Mouse (Mus musculus) hindbrain, embryonic 16.5 days (tissue): ENCODE measurements around the gene Ripply3. TPM values are rescaled to one million over a fixed set of nuclear protein-coding genes. Genes with fewer than 3 reads are reported as not detected.

ENCODE experiments used
- ATAC-seq: fragments of 200-750 bp; cut with Nextera tagmentation; 2 replicates; pipeline ENCODE4 v1.8.0; 2017; ENCODE audit warnings: moderate TSS enrichment, moderate library complexity
- H3K27ac ChIP-seq: fragments of 300-500 bp; sonication (generic); 2 replicates; pipeline ENCODE4 v1.5.1; 2014; ENCODE audit warnings: low read depth, mild to moderate bottlenecking, control low read depth, low read length, moderate library complexity
- H3K27me3 ChIP-seq: fragments of 300-500 bp; sonication (generic); replicated peaks from 2 replicates; pipeline ENCODE4 v1.6.1; 2014; ENCODE audit warnings: low read length; ENCODE audit not compliant: control insufficient read depth, insufficient read depth
- H3K36me3 ChIP-seq: fragments of 300-500 bp; sonication (generic); 2 replicates; pipeline ENCODE4 v1.6.1; 2014; ENCODE audit warnings: mild to moderate bottlenecking, low read length, moderate library complexity, mixed read lengths; ENCODE audit not compliant: control insufficient read depth, insufficient read depth
- H3K4me1 ChIP-seq: fragments of 300-500 bp; sonication (generic); 2 replicates; pipeline ENCODE4 v1.6.1; 2014; ENCODE audit warnings: low read depth, low read length; ENCODE audit not compliant: control insufficient read depth, insufficient read depth
- H3K4me2 ChIP-seq: fragments of 300-500 bp; sonication (generic); 2 replicates; pipeline ENCODE4 v1.6.1; 2014; ENCODE audit warnings: mild to moderate bottlenecking, low read length, control low read depth, moderate library complexity
- H3K4me3 ChIP-seq: fragments of 300-500 bp; sonication (generic); 2 replicates; pipeline ENCODE4 v1.5.1; 2014; ENCODE audit warnings: mild to moderate bottlenecking, low read length, control low read depth, moderate library complexity
- H3K9ac ChIP-seq: fragments of 300-500 bp; sonication (generic); 2 replicates; pipeline ENCODE4 v1.6.1; 2014; ENCODE audit warnings: low read depth, mild to moderate bottlenecking, control low read depth, low read length, moderate library complexity
- H3K9me3 ChIP-seq: fragments of 300-500 bp; sonication (generic); 2 replicates; pipeline ENCODE4 v1.6.1; 2014; ENCODE audit warnings: mild to moderate bottlenecking, low read length, moderate library complexity; ENCODE audit not compliant: control insufficient read depth
- WGBS: fragments of 180-500 bp; shearing (Covaris S2); extraction: QIAGEN DNeasy Blood & Tissue Kit; methylation state at CpG from one replicate; pipeline ENCODE4 v1.1.7; 2014; 5-methylcytosine and 5-hydroxymethylcytosine counted together
- polyA plus RNA-seq: library from polyadenylated mRNA; unstranded; fragments of >200 nt; fragmentation: Nextera tagmentation; extraction: Ambion mirVana; gene quantifications from 2 replicates; pipeline ENCODE4 v1.2.1, GENCODE M21; 2015

The Ripply3 gene
- polyA plus RNA-seq, 1 experiment from 2014 or later = 0.84 TPM

DNA sequence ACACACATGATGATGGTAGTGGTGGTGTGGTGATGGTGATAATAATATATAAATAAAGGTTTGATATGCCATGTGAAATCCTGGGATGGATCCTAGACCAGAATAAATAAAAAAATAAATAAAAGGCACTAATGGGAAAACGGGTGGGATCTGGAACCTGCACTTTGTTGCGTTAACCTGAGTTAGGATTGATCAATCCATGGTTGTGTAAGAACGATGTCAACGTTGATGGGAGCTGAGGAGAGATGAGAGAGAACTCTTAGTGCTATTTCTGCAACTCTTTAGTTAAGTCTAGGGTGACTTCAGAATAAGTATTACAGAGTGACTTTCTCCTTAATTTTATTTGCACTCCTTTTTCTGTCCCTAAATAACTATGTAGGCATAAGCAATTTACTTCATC, 27.0 kb upstream of the Ripply3 start:
- Histone ChIP-seq H3K9me3 (no peaks in the 10 kb centered on the region; the same call in 1 of the 2 replicates), H3K4me1 (peaks cover 7% of the 10 kb centered on the region), H3K9ac (no peak overlapping the region), H3K27ac (no peak overlapping the region), H3K4me2 (no peak overlapping the region), H3K36me3 (no peaks in the 10 kb centered on the region), H3K4me3 (no peak overlapping the region), H3K27me3 (no peaks in the 10 kb centered on the region)
- no peak for ATAC-seq
- WGBS = 95% methylated on average over 4 of the region's 4 CpGs

DNA sequence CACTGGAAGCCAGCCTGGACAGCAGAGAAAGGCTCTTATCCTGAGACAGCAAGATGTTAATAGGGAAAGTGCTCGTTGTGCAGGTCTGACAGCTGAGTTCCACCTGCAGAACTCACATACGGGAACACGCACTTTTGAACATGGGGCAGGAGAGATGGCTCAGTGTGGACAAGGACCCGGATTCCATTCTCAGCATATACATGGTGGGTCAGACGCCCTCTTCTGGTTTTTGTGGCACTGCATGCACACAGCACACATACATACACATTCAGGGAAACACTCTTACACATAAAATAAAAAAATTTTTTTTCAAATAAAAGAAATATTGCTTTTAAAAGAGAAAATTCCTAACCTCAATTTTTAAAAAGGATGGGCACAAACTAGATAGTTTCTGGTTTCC, 26.5 kb upstream of the Ripply3 start:
- H3K27me3 ChIP-seq = no peaks in the 10 kb centered on the region
- no peak overlapping the region for H3K9ac ChIP-seq
- H3K27ac ChIP-seq = no peak overlapping the region
- H3K4me3 ChIP-seq = no peak overlapping the region
- peaks cover 7% of the 10 kb centered on the region for H3K4me1 ChIP-seq
- H3K36me3 ChIP-seq = no peaks in the 10 kb centered on the region
- ATAC-seq = no peak
- no peak overlapping the region for H3K4me2 ChIP-seq
- 91% methylated on average over 5 of the region's 5 CpGs for WGBS
- no peaks in the 10 kb centered on the region; the same call in 1 of the 2 replicates for H3K9me3 ChIP-seq

DNA sequence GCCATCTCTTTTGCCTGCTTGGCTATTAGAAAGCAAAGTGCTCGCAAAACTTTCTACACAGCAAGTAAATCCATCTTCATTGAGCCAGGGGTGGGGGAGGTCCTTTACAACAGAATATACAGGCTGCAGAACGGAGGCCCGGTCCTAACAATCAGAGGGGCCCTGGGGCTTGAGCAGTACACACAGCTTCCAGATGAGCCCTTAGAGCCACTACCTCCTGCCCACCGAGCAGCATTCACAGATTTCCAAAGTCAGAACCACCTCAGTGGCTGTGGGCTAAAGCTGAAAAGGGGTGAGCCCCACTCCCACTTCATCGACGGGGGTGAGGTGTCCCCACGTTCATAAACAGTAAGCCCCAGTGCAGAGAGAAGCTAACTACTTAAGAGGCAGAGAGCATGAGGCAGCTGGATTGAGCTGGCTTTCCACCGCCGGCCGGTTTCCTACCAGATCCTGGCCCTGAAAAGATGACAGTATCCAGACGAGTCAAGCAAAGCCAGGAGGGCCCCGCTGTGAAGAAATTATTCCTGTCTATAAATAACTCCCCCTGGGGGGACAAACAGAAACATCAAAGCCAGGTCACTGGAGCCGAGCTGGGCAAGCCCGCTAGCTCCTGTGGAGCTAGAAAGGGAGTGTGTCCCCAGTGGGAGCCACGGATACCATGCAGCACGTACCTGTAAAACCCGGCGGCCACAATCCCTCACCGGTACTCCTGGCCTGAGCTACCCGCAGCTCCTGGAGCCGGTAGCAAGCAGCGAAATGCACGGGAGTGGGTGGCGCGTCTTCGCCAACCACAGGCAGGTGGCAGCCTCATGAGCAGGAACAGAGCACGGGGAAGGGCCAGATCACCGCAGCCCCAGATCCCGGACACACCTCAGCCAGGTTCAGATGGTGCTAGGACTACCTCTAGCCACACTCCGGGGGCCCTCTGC, 25.7 kb upstream of the Ripply3 start:
- peak overlapping the region; percentile 33 for H3K4me3 ChIP-seq
- H3K9me3 ChIP-seq = no peaks in the 10 kb centered on the region; the same call in 1 of the 2 replicates
- no peaks in the 10 kb centered on the region for H3K36me3 ChIP-seq
- peak overlapping the region; percentile 59 for H3K27ac ChIP-seq
- peak; percentile 84 for ATAC-seq
- H3K27me3 ChIP-seq = no peaks in the 10 kb centered on the region
- peak overlapping the region; percentile 65 for H3K9ac ChIP-seq
- 7% methylated on average over 30 of the region's 30 CpGs for WGBS
- H3K4me1 ChIP-seq = peaks cover 7% of the 10 kb centered on the region
- peak overlapping the region; percentile 60 for H3K4me2 ChIP-seq

DNA sequence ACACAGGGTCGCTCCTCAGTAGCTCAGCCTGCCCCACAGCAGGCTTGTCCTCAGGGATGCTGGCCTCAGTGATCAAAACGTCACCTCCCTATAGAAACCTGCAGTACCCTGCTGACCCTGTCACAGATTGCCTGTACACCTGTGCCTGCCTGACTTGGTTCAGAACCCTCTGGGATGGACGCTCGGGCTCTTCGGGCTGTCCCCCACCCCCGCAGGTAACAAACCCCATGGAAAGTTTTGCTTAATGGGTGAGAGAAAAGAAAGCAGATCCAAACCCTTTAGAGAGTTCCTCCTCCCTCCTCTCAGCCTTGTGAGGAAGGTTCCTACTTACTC, 25.1 kb upstream of the Ripply3 start:
- Histone ChIP-seq H3K27ac (peak overlapping the region; percentile 59), H3K4me2 (peak overlapping the region; percentile 60), H3K36me3 (no peaks in the 10 kb centered on the region), H3K9ac (peak overlapping the region; percentile 65), H3K27me3 (no peaks in the 10 kb centered on the region), H3K4me3 (peak overlapping the region; percentile 33), H3K4me1 (peaks cover 7% of the 10 kb centered on the region), H3K9me3 (no peaks in the 10 kb centered on the region; the same call in 1 of the 2 replicates)
- WGBS = 33% methylated on average over 6 of the region's 6 CpGs
- no peak for ATAC-seq

DNA sequence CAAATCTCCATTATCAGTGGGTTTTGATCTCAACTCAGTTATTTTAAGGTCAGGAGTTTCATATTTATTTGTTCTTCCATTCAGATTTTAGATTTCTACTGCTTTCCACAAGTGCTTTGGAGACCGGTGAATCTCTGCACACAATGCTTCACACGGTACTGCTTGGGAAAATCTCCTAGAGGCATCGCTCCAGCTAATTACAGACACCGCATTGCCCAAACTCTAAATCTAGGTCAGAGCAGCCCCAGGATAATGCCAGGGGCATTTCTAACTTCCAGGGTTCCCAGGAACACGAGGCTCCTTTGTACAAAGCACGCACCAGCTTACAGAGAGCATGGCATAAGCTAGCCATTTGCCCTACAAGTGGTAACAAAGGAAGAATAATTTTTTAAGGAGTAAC, 20.7 kb upstream of the Ripply3 start:
- 45% methylated on average over 6 of the region's 6 CpGs for WGBS
- Histone ChIP-seq H3K4me1 (peaks cover 7% of the 10 kb centered on the region), H3K9me3 (no peaks in the 10 kb centered on the region; the same call in 1 of the 2 replicates), H3K27me3 (no peaks in the 10 kb centered on the region), H3K9ac (no peak overlapping the region), H3K27ac (peak overlapping the region; percentile 3; the same call in 1 of the 2 replicates), H3K4me3 (no peak overlapping the region), H3K36me3 (no peaks in the 10 kb centered on the region), H3K4me2 (no peak overlapping the region)
- ATAC-seq = no peak

DNA sequence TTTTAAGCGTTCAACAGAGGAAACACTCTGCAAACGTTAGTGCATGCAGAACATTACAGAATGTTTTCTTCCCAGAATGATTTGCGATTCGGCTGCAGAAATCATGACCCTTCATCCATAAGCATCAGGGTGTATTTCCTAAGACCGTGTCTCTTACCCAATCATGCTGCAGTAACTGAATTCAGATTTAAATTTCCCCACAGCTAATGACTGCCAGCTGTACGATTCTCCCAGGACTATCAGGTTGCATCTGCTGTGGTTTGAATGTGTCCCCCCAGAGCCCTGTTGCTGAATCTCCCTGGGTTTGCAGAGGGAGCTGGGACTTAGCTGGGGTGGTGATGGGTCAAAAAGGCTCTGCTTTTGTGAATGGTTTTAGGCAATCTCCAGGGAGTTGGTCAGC, 20.3 kb upstream of the Ripply3 start:
- Histone ChIP-seq H3K27me3 (no peaks in the 10 kb centered on the region), H3K36me3 (no peaks in the 10 kb centered on the region), H3K9me3 (no peaks in the 10 kb centered on the region; the same call in 1 of the 2 replicates), H3K27ac (peak overlapping the region; percentile 3; the same call in 1 of the 2 replicates), H3K9ac (no peak overlapping the region), H3K4me1 (peaks cover 4% of the 10 kb centered on the region), H3K4me2 (no peak overlapping the region), H3K4me3 (no peak overlapping the region)
- WGBS = 39% methylated on average over 6 of the region's 6 CpGs
- ATAC-seq = no peak

DNA sequence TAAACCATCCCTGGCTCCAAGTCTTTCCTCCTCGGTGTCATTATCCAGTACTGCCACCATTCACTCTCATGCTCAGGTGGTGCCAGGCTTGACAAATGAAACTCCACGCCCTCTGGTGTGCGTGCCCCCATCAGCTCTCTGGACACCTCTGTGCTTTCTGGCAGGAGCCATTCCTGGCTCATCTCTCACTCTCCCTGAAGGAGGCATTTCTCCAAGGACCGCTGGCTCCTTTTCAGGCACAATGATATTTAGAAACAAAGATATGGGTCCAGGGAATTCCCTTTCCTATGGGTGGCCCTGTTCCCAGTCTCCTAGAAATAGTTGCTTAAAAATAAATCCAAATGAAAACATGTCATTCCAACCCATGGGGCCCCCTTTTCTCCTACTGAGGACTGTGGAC, 19.2 kb upstream of the Ripply3 start:
- ATAC-seq = no peak
- no peaks in the 10 kb centered on the region; the same call in 1 of the 2 replicates for H3K9me3 ChIP-seq
- WGBS = 91% methylated on average over 4 of the region's 4 CpGs
- no peak overlapping the region for H3K9ac ChIP-seq
- H3K27me3 ChIP-seq = no peaks in the 10 kb centered on the region
- H3K36me3 ChIP-seq = no peaks in the 10 kb centered on the region
- no peak overlapping the region for H3K4me3 ChIP-seq
- peaks cover 4% of the 10 kb centered on the region; the same call in 1 of the 2 replicates for H3K4me1 ChIP-seq
- no peak overlapping the region for H3K4me2 ChIP-seq
- H3K27ac ChIP-seq = no peak overlapping the region

DNA sequence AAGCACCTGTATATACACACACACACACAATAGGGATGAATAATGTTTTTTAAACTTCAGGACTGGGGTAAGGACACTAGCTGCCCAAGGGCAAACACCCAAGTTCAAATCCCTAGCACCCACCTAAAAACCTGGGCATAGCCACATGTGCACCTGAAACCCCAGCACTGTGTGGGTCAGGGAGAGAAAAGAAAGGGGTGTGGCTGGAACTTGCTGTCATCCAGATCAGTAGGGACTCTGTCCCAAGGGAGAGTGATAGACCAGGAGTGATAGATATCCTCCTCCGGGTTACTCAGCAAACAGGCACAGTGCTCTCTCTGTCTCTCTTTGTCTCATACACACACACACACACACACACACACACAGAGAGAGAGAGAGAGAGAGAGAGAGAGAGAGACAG, 16.8 kb upstream of the Ripply3 start:
- peak overlapping the region; percentile 83 for H3K4me2 ChIP-seq
- ATAC-seq = no peak
- WGBS = 50% methylated on average over 1 of the region's 1 CpGs
- H3K4me1 ChIP-seq = peaks cover 5% of the 10 kb centered on the region; the same call in 1 of the 2 replicates
- H3K9ac ChIP-seq = no peak overlapping the region
- no peaks in the 10 kb centered on the region for H3K9me3 ChIP-seq
- H3K27me3 ChIP-seq = no peaks in the 10 kb centered on the region
- H3K4me3 ChIP-seq = no peak overlapping the region
- peak overlapping the region; percentile 56 for H3K27ac ChIP-seq
- no peaks in the 10 kb centered on the region for H3K36me3 ChIP-seq

DNA sequence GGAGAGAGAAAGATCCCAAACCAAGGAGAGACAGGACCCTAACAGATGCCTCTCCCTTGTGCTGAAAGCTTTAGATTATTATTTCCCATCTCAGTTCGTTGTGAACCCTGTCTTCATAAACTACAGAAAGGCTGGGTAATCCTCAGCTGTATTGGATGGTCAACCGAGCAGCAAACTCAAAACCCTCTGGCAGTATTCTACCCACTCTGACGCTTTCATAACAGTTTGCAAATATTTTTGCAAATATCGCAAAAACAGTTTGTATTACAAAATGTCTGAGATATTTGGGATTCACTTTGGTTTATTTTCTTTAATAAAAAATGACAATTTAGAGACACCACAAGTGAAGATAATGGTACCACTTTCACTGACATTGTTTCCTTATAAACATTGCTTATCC, 16.3 kb upstream of the Ripply3 start:
- peak overlapping the region; percentile 56 for H3K27ac ChIP-seq
- ATAC-seq = no peak
- WGBS = 57% methylated on average over 4 of the region's 4 CpGs

More for the DNA sequence above, 16.3 kb upstream of the Ripply3 start:
- H3K27me3 ChIP-seq = no peaks in the 10 kb centered on the region
- H3K4me1 ChIP-seq = peaks cover 5% of the 10 kb centered on the region; the same call in 1 of the 2 replicates
- H3K4me3 ChIP-seq = peak overlapping the region; percentile 70; the same call in 1 of the 2 replicates
- peak overlapping the region; percentile 9; the same call in 1 of the 2 replicates for H3K9ac ChIP-seq
- H3K9me3 ChIP-seq = no peaks in the 10 kb centered on the region
- H3K4me2 ChIP-seq = peak overlapping the region; percentile 83
- H3K36me3 ChIP-seq = no peaks in the 10 kb centered on the region
